Mouse (Mus musculus) heart, embryonic 14.5 days (tissue): ENCODE data around the gene Rita1. TPM values are rescaled to one million over a fixed set of nuclear protein-coding genes. Genes with fewer than 3 reads are reported as not detected.

ENCODE experiments used
- ATAC-seq: fragments of 200-750 bp; cut with Nextera tagmentation; 2 replicates; pipeline ENCODE4 v1.8.0; 2017; ENCODE audit warnings: low read depth, moderate TSS enrichment; ENCODE audit not compliant: insufficient number of reproducible peaks, insufficient read depth, low FRiP score
- H3K27ac ChIP-seq, 2 experiments: fragments of 200-500 bp in 1 of 2; fragments of 300-500 bp in 1 of 2; sonication (generic) in 1 of 2; replicated peaks in 1 of 2; 2 replicates each; pipeline ENCODE4 v1.5.1; 2012 to 2014; ENCODE audit warnings: low read depth in 2 of 2, low read length in 2 of 2, control low read depth in 1 of 2, mild to moderate bottlenecking in 1 of 2, mixed read lengths in 1 of 2; ENCODE audit not compliant: control insufficient read depth in 1 of 2, insufficient read depth in 1 of 2
- H3K27me3 ChIP-seq: fragments of 300-500 bp; sonication (generic); 2 replicates; pipeline ENCODE4 v1.6.1; 2014; ENCODE audit warnings: mild to moderate bottlenecking, low read length, control low read depth; ENCODE audit not compliant: control insufficient read depth, insufficient read depth
- H3K36me3 ChIP-seq: fragments of 300-500 bp; sonication (generic); 2 replicates; pipeline ENCODE4 v1.6.1; 2014; ENCODE audit warnings: mild to moderate bottlenecking, control low read depth, low read length, mixed read lengths; ENCODE audit not compliant: control insufficient read depth, insufficient read depth
- H3K4me1 ChIP-seq, 2 experiments: fragments of 200-500 bp in 1 of 2; fragments of 300-500 bp in 1 of 2; sonication (generic) in 1 of 2; 2 replicates each; pipeline ENCODE4 v1.6.1; 2012 to 2014; ENCODE audit warnings: low read length in 2 of 2, control low read depth in 1 of 2, mixed read lengths in 1 of 2; ENCODE audit not compliant: control insufficient read depth in 2 of 2, insufficient read depth in 2 of 2
- H3K4me2 ChIP-seq: fragments of 300-500 bp; sonication (generic); 2 replicates; pipeline ENCODE4 v1.6.1; 2014; ENCODE audit warnings: mild to moderate bottlenecking, low read length
- H3K4me3 ChIP-seq, 2 experiments: fragments of 200-500 bp in 1 of 2; fragments of 300-500 bp in 1 of 2; sonication (generic) in 1 of 2; 2 replicates each; pipeline ENCODE4 v1.5.1; 2012 to 2014; ENCODE audit warnings: low read length in 2 of 2, mild to moderate bottlenecking in 2 of 2, control low read depth in 1 of 2, low read depth in 1 of 2, moderate library complexity in 1 of 2; ENCODE audit not compliant: control insufficient read depth in 1 of 2, insufficient read depth in 1 of 2
- H3K9ac ChIP-seq: fragments of 300-500 bp; sonication (generic); 2 replicates; pipeline ENCODE4 v1.6.1; 2014; ENCODE audit warnings: mild to moderate bottlenecking, low read length
- H3K9me3 ChIP-seq: fragments of 300-500 bp; sonication (generic); 2 replicates; pipeline ENCODE4 v1.6.1; 2016; ENCODE audit warnings: low read length, control low read depth; ENCODE audit not compliant: control insufficient read depth
- WGBS: fragments of 180-500 bp; shearing (Covaris S2); extraction: QIAGEN DNeasy Blood & Tissue Kit; methylation state at CpG from one replicate; pipeline ENCODE4 v1.1.7; 2014; 5-methylcytosine and 5-hydroxymethylcytosine counted together
- polyA plus RNA-seq: library from polyadenylated mRNA; unstranded; fragments of >200 nt; fragmentation: Nextera tagmentation; extraction: Ambion mirVana; gene quantifications from 2 replicates; pipeline ENCODE4 v1.2.1, GENCODE M21; 2014

The Rita1 gene
- polyA plus RNA-seq, 1 experiment from 2014 or later: 5.6 TPM

DNA sequence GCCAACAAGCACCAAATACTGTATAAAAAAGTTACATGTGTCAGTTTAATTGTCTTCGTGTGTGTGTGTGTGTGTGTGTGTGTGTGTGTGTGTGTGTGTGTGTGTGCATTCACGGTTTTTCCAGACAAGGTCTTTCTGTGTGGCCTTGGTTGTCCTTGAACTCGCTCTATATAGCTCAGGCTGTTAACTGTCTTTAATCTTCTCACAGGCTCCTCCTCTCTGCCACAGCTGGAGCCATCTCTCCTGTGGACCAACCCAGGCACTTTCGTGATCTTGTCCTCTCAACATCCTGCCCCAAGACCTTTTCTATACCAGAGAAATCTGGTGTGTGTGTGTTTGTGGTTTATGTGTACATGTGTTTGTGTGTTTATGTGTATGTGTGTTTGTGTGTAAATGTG lies 48.5 kb downstream of the Rita1 start:
- H3K27ac ChIP-seq: peak overlapping the region; percentile 40 to 56; a peak in 1 of 4 replicates
- H3K27me3 ChIP-seq: no peaks in the 10 kb centered on the region
- H3K9me3 ChIP-seq: no peaks in the 10 kb centered on the region
- H3K9ac ChIP-seq: no peak overlapping the region
- WGBS: 27% methylated on average over 4 of the region's 4 CpGs
- no peaks in the 10 kb centered on the region for H3K36me3 ChIP-seq
- no peak for ATAC-seq
- peaks cover 53 to 59% of the 10 kb centered on the region in 2 experiments for H3K4me1 ChIP-seq
- no peak overlapping the region for H3K4me2 ChIP-seq
- no peak overlapping the region for H3K4me3 ChIP-seq

DNA sequence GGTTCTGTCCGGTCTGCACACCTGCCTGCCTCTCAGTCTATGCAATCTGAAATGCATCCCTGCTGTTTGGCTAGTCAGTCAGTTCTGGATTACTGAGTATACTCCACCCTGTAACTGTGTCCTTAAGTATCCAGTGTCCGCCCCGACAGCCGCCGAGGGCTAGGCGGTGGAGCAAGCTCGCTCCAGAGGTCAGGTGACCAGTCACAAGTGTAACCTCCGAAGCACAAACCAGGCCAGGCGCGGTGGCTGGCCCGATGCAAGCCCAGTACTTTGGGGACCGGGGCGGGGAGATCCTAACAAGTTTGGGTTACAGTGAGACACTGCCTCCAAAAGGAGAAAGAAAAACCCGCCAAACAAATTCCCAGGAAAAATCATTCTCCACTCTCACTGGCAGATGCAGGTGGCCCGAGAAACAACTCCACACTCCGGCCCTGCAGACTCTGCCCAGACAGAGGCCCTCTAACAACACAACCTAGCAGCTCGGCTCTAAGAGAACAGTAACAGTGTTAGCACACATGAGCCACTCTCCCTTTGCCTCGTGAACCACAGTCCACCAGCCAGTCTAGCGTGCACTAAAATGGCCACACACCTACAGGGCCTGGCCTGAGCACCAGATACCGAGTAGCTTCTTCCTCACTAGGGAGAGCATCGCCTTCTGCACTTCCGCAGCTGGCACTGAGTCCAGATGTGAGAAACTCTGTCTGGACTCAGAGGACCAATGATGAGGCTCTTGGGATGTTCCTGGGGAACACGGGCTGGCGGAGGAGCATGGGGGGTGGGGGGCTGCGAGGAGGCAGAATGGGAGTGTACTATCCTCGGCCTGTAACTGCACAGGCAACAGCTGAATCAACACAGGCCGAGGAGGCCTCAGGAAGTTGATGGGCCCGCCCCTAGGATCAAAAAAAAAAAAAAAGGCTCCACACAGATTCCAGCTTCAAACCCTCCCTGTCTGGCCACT lies 49.2 kb downstream of the Rita1 start:
- no peaks in the 10 kb centered on the region for H3K36me3 ChIP-seq
- peak overlapping the region; percentile 44 to 56 for H3K27ac ChIP-seq
- H3K4me1 ChIP-seq: peaks cover 50 to 54% of the 10 kb centered on the region in 2 experiments
- 39% methylated on average over 28 of the region's 28 CpGs for WGBS
- no peak overlapping the region; the same call in 1 of the 2 replicates for H3K4me2 ChIP-seq
- H3K27me3 ChIP-seq: no peaks in the 10 kb centered on the region
- H3K9me3 ChIP-seq: no peaks in the 10 kb centered on the region
- ATAC-seq: peak; percentile 70
- no peak overlapping the region for H3K4me3 ChIP-seq
- peak overlapping the region; percentile 23; the same call in 1 of the 2 replicates for H3K9ac ChIP-seq

DNA sequence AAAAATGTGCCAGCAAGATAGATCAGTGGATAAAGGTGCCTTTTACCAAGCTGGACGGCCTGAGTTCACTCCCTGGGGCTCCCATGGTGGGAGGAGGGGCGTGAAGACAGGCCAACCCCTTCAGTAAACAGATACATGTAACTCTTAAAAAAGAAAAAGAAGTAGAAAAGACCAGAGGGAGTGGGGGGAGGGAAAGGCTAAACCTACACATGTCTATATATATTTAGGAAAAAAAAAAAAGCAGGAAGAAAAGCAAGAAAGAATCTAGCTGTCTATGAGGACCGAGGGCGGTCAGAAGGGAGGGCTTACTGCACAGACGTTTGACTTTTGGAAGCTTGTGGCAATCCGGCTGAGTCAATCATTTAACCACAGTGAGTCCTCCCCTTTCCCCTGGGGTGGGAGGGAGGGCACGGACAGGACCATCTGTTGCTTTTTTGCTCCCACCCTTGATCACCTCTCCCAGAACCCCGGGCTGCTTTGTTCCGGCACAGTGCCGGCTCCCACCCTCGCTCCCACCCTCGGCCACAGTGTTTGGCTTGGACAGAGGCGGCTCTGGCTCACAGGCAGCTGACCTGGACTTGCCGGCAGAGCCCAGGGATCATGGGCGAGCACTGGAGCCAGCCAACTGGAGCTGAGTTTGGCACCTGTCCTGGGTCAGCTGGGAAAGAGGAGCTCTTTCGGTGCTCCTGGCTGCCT lies 51.6 kb downstream of the Rita1 start:
- Histone ChIP-seq H3K4me3 (no peak overlapping the region), H3K4me2 (peak overlapping the region; percentile 37), H3K36me3 (peaks cover 15% of the 10 kb centered on the region), H3K27ac (peak overlapping the region in 1 of 2 experiments; percentile 53; a peak in 1 of 4 replicates), H3K9me3 (no peaks in the 10 kb centered on the region), H3K27me3 (no peaks in the 10 kb centered on the region), H3K4me1 (peaks cover 25 to 30% of the 10 kb centered on the region in 2 experiments), H3K9ac (no peak overlapping the region)
- no peak; the same call in 1 of the 2 replicates for ATAC-seq
- 33% methylated on average over 15 of the region's 16 CpGs for WGBS

DNA sequence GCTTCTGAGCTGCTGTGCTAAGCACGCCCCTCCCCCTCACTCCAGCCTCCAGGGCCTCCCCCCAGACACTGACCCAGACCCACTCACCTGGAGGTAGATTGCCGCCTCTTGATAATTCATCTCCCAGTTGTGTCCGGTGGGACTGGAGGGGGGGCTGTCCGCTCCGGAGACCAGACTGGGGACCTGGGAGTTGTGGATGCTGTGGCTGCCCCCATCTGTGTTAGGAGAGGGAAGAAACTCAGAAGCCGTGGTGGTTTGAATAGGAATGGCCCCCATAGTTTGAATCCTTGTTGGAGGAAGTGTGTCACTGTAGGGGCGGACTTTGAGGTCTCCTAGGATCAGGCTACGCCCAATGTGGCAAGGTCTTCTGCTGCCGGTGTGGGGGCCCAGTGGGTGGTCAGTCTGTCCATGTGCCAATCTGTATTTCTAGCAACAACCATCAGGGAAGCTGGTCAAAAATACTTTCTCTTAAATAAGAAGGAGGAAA lies 52.2 kb downstream of the Rita1 start:
- Histone ChIP-seq H3K27me3 (no peaks in the 10 kb centered on the region), H3K36me3 (peaks cover 21% of the 10 kb centered on the region), H3K9ac (no peak overlapping the region), H3K27ac (0 out of 4 replicates have a peak overlapping the region, but pooled peaks of 1 of the 2 experiments have one; percentile 53), H3K4me3 (no peak overlapping the region), H3K4me1 (peaks cover 19 to 26% of the 10 kb centered on the region in 2 experiments), H3K4me2 (no peak overlapping the region), H3K9me3 (no peaks in the 10 kb centered on the region)
- ATAC-seq: no peak
- 74% methylated on average over 9 of the region's 9 CpGs for WGBS

DNA sequence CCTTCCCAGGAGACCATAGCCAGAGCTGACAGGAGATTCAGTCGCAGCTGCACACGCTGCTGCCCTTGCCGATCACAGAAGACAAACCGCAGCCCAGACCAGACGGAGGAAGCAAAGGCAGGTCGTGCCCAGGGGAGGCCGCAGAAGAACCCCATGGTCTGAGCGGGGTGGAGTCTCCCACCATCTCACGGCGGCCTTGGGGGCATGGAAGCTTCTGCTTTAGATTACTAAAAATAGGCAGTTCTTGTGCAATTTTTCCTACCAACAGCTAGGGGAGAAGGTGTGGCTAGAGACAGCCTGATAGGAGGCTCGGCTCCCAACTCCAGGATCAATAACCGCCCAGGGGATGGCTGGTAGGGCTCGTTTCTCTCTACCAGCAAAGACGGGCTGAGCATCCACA lies 53.6 kb downstream of the Rita1 start:
- no peak overlapping the region for H3K4me3 ChIP-seq
- no peak overlapping the region for H3K9ac ChIP-seq
- peaks cover 35% of the 10 kb centered on the region for H3K36me3 ChIP-seq
- H3K9me3 ChIP-seq: no peaks in the 10 kb centered on the region
- peaks cover 15 to 20% of the 10 kb centered on the region in 2 experiments for H3K4me1 ChIP-seq
- WGBS: 53% methylated on average over 14 of the region's 14 CpGs
- H3K4me2 ChIP-seq: no peak overlapping the region
- H3K27me3 ChIP-seq: no peaks in the 10 kb centered on the region
- ATAC-seq: no peak
- H3K27ac ChIP-seq: no peak overlapping the region

DNA sequence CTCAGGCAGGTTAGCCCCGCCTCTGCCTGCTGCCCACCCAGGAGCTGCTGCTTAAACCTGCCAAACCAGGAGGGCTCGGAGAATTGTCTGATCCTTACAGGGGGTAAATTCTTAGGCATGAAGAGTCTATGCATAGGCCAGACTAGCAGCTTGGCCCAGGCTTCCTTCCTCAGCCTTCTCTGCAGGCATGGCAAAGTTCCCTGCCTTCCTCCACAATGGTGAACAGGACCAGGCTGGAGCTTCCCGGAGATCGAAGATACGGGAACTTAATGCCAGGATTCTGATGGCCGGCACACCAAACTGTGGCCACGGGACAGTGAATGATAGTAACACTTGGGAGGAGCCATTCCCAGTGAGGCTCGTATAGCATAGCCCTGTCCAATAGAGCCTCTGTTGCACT lies 54.3 kb downstream of the Rita1 start:
- 78% methylated on average over 8 of the region's 8 CpGs for WGBS
- no peak overlapping the region for H3K27ac ChIP-seq
- no peak for ATAC-seq
- no peak overlapping the region for H3K4me3 ChIP-seq
- H3K36me3 ChIP-seq: peaks cover 42% of the 10 kb centered on the region
- H3K4me1 ChIP-seq: peaks cover 8 to 14% of the 10 kb centered on the region in 2 experiments
- no peak overlapping the region for H3K4me2 ChIP-seq
- no peak overlapping the region for H3K9ac ChIP-seq
- no peaks in the 10 kb centered on the region for H3K27me3 ChIP-seq
- no peaks in the 10 kb centered on the region for H3K9me3 ChIP-seq

DNA sequence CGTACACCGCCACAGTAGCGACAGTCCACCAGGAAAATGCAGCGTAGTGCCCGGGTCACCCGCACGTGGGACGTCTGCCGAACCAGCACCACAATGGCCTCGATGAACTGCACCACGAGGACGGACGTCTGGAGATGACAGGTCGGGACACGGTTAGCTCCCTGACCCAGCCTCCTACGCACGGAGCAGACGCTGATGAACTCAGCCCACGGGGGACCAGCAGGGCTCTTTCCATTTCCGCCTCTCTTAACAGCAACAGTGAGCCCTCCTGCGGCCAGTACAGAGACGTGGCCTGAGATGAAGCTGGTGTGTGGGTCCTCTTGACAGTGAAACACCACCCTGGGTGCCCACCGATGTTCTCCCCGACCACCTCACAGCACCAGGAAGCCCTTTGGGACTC lies 56.5 kb downstream of the Rita1 start:
- WGBS: 86% methylated on average over 24 of the region's 24 CpGs
- no peak overlapping the region for H3K4me3 ChIP-seq
- no peak overlapping the region for H3K27ac ChIP-seq

More for the DNA sequence above, 56.5 kb downstream of the Rita1 start:
- no peaks in the 10 kb centered on the region for H3K27me3 ChIP-seq
- peaks cover 58% of the 10 kb centered on the region for H3K36me3 ChIP-seq
- H3K4me2 ChIP-seq: no peak overlapping the region
- peaks cover 0 to 6% of the 10 kb centered on the region in 2 experiments; a peak in 2 of 4 replicates for H3K4me1 ChIP-seq
- no peak overlapping the region for H3K9ac ChIP-seq
- no peak for ATAC-seq
- no peaks in the 10 kb centered on the region for H3K9me3 ChIP-seq
